Mouse (Mus musculus) megakaryocyte progenitor cell, adult 5-6 weeks (primary cell): ENCODE data around the gene Polr2f. TPM values are rescaled to one million over a fixed set of nuclear protein-coding genes. Genes with fewer than 3 reads are reported as not detected.

Source experiments
- ATAC-seq: replicated peaks from 2 replicates; pipeline ENCODE4 v1.8.0; 2016; ENCODE audit warnings: mild to moderate bottlenecking, moderate TSS enrichment, inconsistent platforms; ENCODE audit not compliant: poor library complexity
- total RNA-seq, 2 experiments: library from RNA; stranded (forward) in 1 of 2; stranded (reverse) in 1 of 2; fragments of 157-497, 149-512 nt in 1 of 2; fragments of 200-1000 nt in 1 of 2; gene quantifications; 2 replicates each; pipeline versions ENCODE4 v1.2.3 to v1.2.4; 2015 to 2017

Gene Polr2f
- total RNA-seq, 2 experiments from 2014 or later = 88.6 to 114 TPM

DNA sequence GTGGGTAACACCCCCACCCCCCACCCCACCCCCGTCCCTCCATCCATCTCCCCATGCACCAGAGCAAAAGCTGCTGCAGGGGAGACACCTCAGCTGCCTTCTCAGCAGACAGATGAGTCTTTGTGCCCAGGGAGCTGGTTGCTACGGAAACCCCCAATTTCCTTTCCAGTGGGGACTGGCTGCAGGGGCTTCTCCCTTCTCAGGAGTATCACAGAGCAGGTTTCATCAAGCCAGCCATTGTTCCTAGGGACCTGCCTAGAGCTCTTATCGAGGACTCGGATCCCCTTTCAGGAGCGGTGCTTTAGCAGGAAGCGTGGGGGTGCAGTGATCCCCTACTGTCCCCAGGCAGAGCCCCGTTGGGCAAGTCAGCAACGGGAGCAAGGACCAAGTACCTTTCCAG is 11.1 kb downstream of the Polr2f start:
- ATAC-seq = no peak

GRCm38 (mm10) chr15:79152709-79153108 is 11.9 kb downstream of the Polr2f start:
- no peak for ATAC-seq

GRCm38 (mm10) chr15:79155572-79155971 is 14.8 kb downstream of the Polr2f start:
- no peak for ATAC-seq

- ATAC-seq = peak; percentile 69
Measured at GRCm38 (mm10) chr15:79162301-79162700, 21.5 kb downstream of the Polr2f start.

DNA sequence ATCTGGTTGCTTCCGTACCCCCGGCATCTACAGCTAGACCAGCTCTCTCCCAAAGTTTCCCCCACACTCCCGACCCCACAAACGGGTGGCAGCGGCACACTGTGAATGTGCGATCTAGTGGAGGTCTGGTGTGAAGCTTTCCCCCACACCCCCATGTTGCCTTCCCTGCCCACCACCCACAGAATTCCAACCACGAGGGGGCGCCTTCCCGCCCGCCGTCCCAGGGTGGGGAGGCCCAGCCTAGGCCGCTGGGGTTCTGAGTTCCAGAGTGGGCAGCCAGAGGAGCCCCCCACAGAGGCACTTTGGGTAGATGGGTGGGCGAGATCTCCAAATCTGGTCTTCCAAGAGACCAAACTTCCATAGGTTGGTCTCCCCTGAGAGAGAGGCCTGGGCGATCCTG is 22.0 kb downstream of the Polr2f start:
- no peak for ATAC-seq

DNA sequence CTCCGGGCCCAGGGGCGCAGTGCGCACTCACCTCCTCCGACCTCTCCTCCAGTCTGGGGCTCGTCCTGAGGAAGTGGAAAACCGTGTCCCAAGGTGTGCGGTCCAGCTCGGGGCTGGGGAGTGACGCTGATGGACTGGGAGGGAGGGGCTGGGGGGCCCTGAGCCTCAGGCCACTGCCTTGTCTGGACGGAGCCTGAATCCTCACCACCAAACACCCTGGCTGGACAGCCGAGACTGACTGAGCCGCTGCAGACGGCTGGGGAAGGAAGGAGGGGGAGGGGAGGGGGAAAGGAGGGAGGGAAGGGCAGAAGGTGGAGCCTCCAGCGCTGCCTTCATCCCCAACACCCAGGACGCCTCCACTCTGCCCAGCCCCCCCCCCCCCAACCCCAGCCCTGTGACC is 23.4 kb downstream of the Polr2f start:
- no peak for ATAC-seq

DNA sequence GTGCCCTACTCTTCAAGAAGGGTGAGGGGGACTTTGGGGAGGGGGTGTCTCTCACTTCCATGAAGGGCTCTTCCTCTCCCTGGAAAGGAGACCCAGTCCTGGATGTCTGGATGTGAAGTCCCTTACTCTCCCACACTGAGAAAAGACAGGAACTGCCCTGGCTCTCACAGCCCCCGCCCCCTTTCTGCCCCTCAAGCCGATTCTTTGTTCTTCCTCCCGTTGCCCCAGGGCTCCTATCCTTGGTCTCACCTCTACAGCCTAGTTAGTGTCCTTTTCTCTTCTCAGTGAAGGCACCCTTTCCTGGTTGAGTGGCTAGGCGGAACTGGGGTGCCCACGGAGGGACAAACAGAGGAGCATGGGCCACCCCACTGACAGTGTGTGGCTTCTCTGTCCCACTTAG is 24.3 kb downstream of the Polr2f start, which contains the start of gene Sox10:
Gene Sox10, minus strand, starts transcription at position 101 of the 400 bp plus-strand sequence.
- no peak for ATAC-seq

DNA sequence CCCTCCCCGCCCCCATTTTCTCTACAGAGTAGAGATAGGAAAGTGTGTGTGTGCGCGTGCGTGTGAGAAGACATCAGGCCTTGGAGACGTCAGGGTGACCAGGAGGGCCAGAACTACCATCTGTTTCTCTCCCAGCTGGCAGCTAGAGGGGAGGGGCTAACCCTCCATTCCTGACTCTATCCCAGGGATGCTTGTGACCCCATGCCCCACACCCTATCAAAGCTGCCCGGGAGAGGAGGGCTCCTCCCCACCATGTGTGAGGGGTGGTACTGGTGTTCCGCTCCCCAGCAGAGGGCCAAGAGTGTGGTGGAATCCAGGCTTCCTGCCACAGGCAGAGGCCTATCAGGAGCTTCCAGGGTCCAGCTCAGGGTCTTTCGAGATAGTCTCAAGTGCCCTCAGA is 25.9 kb downstream of the Polr2f start:
- no peak for ATAC-seq

DNA sequence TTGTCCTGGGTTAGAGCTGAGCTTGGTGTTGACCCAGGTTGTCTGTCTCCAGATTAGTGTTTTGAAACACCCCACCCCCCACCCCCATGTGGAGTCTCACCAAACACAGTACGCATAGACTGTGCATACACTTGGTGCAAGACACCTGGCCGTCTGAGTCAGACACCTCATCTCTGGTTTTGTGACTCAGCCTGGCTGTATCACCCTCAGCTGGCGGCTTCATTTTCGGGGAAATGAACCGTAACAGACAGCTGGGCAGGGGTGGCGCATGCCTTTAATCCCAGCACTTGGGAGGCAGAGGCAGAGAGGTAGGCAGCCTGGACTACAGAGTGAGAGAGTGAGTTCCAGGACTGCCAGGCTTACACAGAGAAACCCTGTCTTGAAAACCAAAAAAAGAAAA is 36.1 kb downstream of the Polr2f start:
- ATAC-seq = no peak

DNA sequence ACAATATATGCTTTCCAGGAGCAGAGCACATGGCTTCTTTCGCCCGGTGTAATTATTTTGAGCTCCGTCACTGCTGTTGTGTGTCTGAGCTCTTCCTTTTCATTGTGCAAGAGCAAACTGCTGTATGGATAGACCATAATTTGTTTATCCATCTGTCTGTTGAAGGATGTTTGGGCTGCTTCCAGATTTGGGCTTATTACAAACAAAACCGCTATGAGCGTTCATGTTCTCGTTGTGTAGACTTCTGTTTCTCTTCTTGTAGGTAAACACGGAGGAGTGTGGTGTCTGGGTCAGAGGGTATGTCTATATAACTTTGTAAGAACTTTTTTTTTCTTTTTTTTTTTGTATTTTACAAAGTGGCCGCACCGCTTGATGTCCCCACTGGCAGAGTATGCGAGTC is 44.4 kb downstream of the Polr2f start:
- no peak for ATAC-seq

DNA sequence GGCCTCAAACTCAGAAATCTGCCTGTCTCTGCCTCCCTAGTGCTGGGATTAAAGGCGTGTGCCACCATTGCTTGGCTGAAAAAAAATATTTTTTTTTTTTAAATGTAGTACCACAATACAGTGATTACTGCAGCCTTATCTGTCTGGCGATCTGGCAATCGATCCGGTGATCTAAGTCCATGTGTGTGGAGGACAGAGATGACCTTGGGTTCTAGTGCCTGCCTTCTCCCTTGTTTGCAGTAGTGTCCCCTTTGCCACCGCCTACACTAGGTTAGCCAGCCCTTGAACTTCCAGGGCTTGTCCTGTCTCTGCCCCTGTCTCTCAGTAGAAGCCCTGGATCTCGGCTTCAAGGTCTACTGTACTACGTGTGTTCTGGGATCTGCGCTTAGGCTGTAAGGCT is 47.0 kb downstream of the Polr2f start:
- no peak for ATAC-seq

DNA sequence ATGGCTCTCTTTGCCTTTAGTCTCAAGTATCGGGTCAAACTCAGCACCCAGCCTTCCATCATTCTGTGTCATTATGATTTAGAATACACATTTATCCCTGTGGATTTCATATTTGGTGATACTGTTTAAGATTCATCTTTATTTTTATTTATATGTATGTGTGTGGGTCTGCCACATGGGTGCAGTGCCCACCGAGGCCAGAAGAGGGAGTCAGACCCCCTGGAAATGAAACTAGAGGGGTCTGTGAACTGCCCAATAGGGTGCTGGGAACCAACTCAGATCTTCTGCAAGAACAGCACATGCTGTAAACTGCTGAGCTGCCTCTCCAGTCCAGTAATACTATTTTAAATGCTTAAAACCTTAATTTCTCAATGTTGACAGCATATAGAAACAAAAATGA is 50.6 kb downstream of the Polr2f start:
- no peak for ATAC-seq

GRCm38 (mm10) chr15:79192450-79192849 is 51.6 kb downstream of the Polr2f start:
- ATAC-seq = no peak

GRCm38 (mm10) chr15:79192885-79193845 is 52.4 kb downstream of the Polr2f start:
- no peak for ATAC-seq

- 0 out of 2 replicates have a peak, but pooled peaks have one; percentile 11 for ATAC-seq
Measured at GRCm38 (mm10) chr15:79194048-79194447, 53.2 kb downstream of the Polr2f start.

DNA sequence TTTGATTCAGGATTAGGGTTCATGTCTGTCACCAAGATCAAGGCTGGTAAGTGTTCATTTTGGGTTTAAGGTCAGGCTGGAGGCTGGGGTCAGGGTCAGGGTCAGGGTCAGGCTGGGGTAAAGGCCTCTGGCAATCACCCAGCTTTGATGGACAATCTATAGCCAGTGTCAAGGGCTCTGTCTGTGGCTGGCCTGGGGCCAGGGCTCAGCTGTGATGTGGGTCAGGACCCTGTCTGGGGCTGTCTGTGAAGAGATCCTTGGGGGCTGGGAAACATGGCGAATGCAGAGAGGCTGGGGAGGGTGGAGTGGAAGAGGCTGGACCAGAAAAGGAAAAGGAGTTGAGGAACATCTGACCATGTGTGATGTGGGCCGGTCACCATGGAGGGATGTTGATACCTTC is 54.1 kb downstream of the Polr2f start:
- no peak for ATAC-seq

- ATAC-seq = no peak
Measured at GRCm38 (mm10) chr15:79195492-79195891, 54.7 kb downstream of the Polr2f start.

DNA sequence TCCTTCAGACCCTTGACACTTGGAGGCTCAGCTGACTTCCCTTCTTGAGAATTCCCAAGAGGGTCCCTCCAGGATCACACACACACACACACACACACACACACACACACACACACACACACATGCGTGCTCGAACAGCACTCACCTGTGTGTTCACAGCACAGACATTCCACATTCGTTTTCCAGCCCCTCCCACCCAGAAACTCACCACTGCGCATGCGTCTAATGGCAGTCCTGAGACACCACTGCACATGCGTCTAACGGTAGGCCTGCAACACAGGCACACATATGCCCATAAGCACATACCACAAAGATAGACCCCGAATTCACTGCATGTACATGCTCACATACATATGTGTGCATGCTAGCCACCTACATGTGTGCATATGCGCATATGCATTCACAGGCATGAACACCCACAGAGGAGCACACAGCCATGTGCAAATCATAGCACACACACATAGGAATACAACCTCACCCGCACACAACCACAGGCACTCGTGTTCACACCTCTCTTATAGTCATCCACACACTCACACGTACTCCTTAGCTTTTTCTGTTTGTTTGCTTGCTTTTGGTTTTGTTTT is 58.7 kb downstream of the Polr2f start:
- ATAC-seq = no peak
